Mouse (Mus musculus) spleen, adult 2 months (tissue): ENCODE measurements around the gene Arhgdib.

ENCODE experiments used
- CTCF ChIP-seq: fragments of 200-500 bp; IDR thresholded peaks from 2 replicates; pipeline ENCODE4 v1.5.1; 2011; ENCODE audit warnings: mild to moderate bottlenecking, inconsistent platforms; ENCODE audit not compliant: insufficient read depth, insufficient read length, insufficient replicate concordance; ENCODE audit errors: extremely low read depth
- POLR2A ChIP-seq: fragments of 200-500 bp; IDR thresholded peaks from 2 replicates; pipeline ENCODE4 v1.6.1; 2011; ENCODE audit warnings: low read depth, low read length, inconsistent platforms

- TF ChIP-seq CTCF (no peak), POLR2A (no peak)
Measured at GRCm38 (mm10) chr6:136906283-136906936, 35.3 kb downstream of the Arhgdib start.
